Mouse (Mus musculus): ENCODE measurements around the gene Atp2c2. TPM values are rescaled to one million over a fixed set of nuclear protein-coding genes. Genes with fewer than 3 reads are reported as not detected.

Gene Atp2c2
- polyA plus RNA-seq, 1 experiment from 2014 or later, result 6.8 TPM

GRCm38 (mm10) chr8:119669284-119669683, 30.5 kb upstream of the Atp2c2 start:
- Histone ChIP-seq H3K27ac (ENCODE audit: low read length) (peak overlapping the region; percentile 82), H3K4me2 (ENCODE audit: low read depth, low read length) (no peak overlapping the region; the same call in 1 of the 2 replicates), H3K27me3 (replicated peaks; ENCODE audit: control insufficient read depth, insufficient read depth, low read length) (no peaks in the 10 kb centered on the region), H3K9ac (ENCODE audit: low read depth, low read length) (no peak overlapping the region), H3K4me3 (ENCODE audit: low read length) (no peak overlapping the region), H3K4me1 (ENCODE audit: control insufficient read depth, insufficient read depth, low read length) (peaks cover 41% of the 10 kb centered on the region), H3K36me3 (ENCODE audit: control insufficient read depth, insufficient read depth, low read length) (no peaks in the 10 kb centered on the region), H3K9me3 (ENCODE audit: control insufficient read depth, low read length) (no peaks in the 10 kb centered on the region)
- ATAC-seq, result peak; percentile 13; the same call in 1 of the 2 replicates
- WGBS, result 39% methylated on average over 10 of the region's 12 CpGs

GRCm38 (mm10) chr8:119670419-119671091, 29.3 kb upstream of the Atp2c2 start:
- Histone ChIP-seq H3K4me1 (ENCODE audit: control insufficient read depth, insufficient read depth, low read length) (peaks cover 35% of the 10 kb centered on the region), H3K9ac (ENCODE audit: low read depth, low read length) (peak overlapping the region; percentile 57), H3K27ac (ENCODE audit: low read length) (peak overlapping the region; percentile 84), H3K9me3 (ENCODE audit: control insufficient read depth, low read length) (no peaks in the 10 kb centered on the region), H3K4me2 (ENCODE audit: low read depth, low read length) (peak overlapping the region; percentile 48), H3K36me3 (ENCODE audit: control insufficient read depth, insufficient read depth, low read length) (no peaks in the 10 kb centered on the region), H3K4me3 (ENCODE audit: low read length) (peak overlapping the region; percentile 9; the same call in 1 of the 2 replicates), H3K27me3 (replicated peaks; ENCODE audit: control insufficient read depth, insufficient read depth, low read length) (no peaks in the 10 kb centered on the region)
- WGBS, result 24% methylated on average over 16 of the region's 16 CpGs
- ATAC-seq, result peak; percentile 71

- no peaks in the 10 kb centered on the region for H3K9me3 ChIP-seq (ENCODE audit: control insufficient read depth, low read length)
- no peak overlapping the region for H3K9ac ChIP-seq (ENCODE audit: low read depth, low read length)
- ATAC-seq, result no peak
- no peak overlapping the region for H3K4me3 ChIP-seq (ENCODE audit: low read length)
- no peak overlapping the region for H3K27ac ChIP-seq (ENCODE audit: low read length)
- H3K36me3 ChIP-seq (ENCODE audit: control insufficient read depth, insufficient read depth, low read length), result no peaks in the 10 kb centered on the region
- 79% methylated on average over 10 of the region's 11 CpGs for WGBS
- no peak overlapping the region for H3K4me2 ChIP-seq (ENCODE audit: low read depth, low read length)
- peaks cover 15% of the 10 kb centered on the region for H3K4me1 ChIP-seq (ENCODE audit: control insufficient read depth, insufficient read depth, low read length)
- no peaks in the 10 kb centered on the region for H3K27me3 ChIP-seq (replicated peaks; ENCODE audit: control insufficient read depth, insufficient read depth, low read length)
Observed at GRCm38 (mm10) chr8:119673976-119674555, 25.7 kb upstream of the Atp2c2 start.

DNA sequence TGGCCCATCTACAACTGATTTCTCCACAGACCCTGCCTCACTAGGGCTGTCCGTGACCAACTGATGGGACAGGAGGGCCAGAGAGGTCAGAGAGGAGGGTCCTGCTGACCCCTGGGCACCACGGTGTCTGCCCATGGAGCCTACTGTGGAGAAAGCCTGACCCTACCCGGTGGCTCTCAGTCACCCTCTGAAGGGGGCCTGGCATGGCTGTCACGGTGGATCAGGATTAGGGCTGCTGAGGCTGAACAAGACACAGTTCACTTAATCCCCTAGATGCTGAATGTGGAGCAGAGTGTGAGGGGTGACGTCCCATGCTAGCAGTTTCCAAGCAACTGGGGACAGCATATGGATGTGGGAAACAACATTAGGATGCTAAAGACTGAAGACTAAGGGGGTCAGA, 24.4 kb upstream of the Atp2c2 start:
- Histone ChIP-seq H3K9ac (ENCODE audit: low read depth, low read length) (no peak overlapping the region), H3K27me3 (replicated peaks; ENCODE audit: control insufficient read depth, insufficient read depth, low read length) (no peaks in the 10 kb centered on the region), H3K36me3 (ENCODE audit: control insufficient read depth, insufficient read depth, low read length) (no peaks in the 10 kb centered on the region), H3K4me2 (ENCODE audit: low read depth, low read length) (no peak overlapping the region), H3K27ac (ENCODE audit: low read length) (no peak overlapping the region), H3K4me3 (ENCODE audit: low read length) (no peak overlapping the region), H3K9me3 (ENCODE audit: control insufficient read depth, low read length) (no peaks in the 10 kb centered on the region), H3K4me1 (ENCODE audit: control insufficient read depth, insufficient read depth, low read length) (peaks cover 7% of the 10 kb centered on the region)
- WGBS, result 84% methylated on average over 5 of the region's 5 CpGs
- ATAC-seq, result no peak

DNA sequence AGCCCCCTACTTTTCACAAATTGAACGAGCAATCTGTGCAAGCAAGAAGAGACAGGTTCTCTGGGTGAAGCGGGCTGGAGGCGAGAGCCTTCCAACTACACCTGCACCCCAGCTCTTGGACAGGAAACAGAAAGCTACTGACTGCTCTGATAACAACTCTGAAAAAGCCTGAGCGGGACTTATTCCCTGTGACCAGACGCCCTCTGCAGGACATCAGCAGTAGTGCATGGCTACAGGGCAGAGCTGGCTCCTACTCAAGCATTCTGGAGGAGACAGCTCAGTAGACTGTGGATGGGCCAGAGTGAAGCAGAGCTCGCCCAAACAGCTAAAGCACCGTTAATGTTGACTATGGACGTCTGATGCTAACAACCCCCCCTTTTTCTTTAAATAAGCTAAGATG, 23.4 kb upstream of the Atp2c2 start:
- H3K36me3 ChIP-seq (ENCODE audit: control insufficient read depth, insufficient read depth, low read length), result no peaks in the 10 kb centered on the region
- no peak overlapping the region for H3K4me3 ChIP-seq (ENCODE audit: low read length)
- no peaks in the 10 kb centered on the region for H3K9me3 ChIP-seq (ENCODE audit: control insufficient read depth, low read length)
- no peaks in the 10 kb centered on the region for H3K4me1 ChIP-seq (ENCODE audit: control insufficient read depth, insufficient read depth, low read length)
- peak; percentile 58 for ATAC-seq
- H3K4me2 ChIP-seq (ENCODE audit: low read depth, low read length), result no peak overlapping the region
- 12% methylated on average over 8 of the region's 8 CpGs for WGBS
- no peak overlapping the region for H3K27ac ChIP-seq (ENCODE audit: low read length)
- no peaks in the 10 kb centered on the region for H3K27me3 ChIP-seq (replicated peaks; ENCODE audit: control insufficient read depth, insufficient read depth, low read length)
- H3K9ac ChIP-seq (ENCODE audit: low read depth, low read length), result no peak overlapping the region

DNA sequence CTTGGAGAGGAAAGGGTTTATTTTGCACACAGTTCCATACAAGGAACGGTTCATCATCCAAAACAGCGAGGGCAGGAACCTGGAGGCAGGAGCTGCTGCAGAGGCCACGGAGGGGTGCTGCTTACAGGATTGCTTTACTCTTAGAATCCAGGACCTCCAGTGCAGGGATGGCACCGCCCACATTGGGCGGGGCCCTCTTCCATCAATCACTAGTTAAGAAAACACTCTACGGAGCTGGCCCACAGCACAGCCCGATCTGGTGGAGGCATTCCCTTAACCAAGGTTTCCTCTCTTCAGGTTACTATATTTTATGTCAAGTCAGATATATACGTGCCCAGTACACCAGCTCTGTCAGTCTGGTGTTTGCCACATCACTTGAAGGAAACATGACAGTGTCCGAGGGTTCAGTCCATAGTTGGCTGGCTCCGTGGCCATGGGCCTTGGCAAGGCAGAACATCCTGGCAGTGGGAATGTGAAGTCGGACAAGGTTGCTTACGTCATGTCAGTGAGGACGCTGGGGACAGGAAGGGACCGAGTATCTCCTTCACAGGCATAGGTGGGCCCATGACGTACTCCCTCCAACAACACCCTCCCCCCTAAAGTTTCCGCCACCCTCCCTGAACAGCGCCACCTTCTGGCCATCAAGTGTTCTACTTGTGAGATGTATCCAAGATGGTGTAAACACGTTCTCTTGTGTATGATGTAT, 21.5 kb upstream of the Atp2c2 start:
- Histone ChIP-seq H3K4me3 (ENCODE audit: low read length) (no peak overlapping the region), H3K9me3 (ENCODE audit: control insufficient read depth, low read length) (no peaks in the 10 kb centered on the region), H3K4me1 (ENCODE audit: control insufficient read depth, insufficient read depth, low read length) (no peaks in the 10 kb centered on the region), H3K4me2 (ENCODE audit: low read depth, low read length) (peak overlapping the region; percentile 1; the same call in 1 of the 2 replicates), H3K27ac (ENCODE audit: low read length) (no peak overlapping the region), H3K9ac (ENCODE audit: low read depth, low read length) (no peak overlapping the region), H3K36me3 (ENCODE audit: control insufficient read depth, insufficient read depth, low read length) (no peaks in the 10 kb centered on the region), H3K27me3 (replicated peaks; ENCODE audit: control insufficient read depth, insufficient read depth, low read length) (no peaks in the 10 kb centered on the region)
- ATAC-seq, result 0 out of 2 replicates have a peak, but pooled peaks have one; percentile 34
- 12% methylated on average over 18 of the region's 18 CpGs for WGBS

DNA sequence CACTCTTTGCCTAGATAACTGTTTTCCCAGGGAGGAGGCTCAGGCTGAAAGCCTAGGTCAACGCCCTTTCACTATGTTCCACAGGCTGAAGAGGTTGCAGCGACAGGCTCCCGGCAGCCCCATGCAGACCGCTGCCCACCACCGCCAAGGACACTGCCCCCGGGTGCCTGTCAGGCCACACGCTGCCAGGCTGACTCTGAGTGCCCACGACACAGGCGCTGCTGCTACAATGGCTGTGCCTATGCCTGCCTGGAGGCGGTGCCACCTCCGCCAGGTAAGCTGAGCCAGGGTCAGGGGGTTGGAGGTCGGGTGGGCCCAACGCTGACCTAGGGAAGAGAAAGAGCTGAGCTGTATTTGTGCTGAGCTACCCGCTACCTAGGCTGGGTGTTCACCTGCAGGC, 20.6 kb upstream of the Atp2c2 start:
- Histone ChIP-seq H3K9ac (ENCODE audit: low read depth, low read length) (no peak overlapping the region), H3K4me3 (ENCODE audit: low read length) (no peak overlapping the region), H3K4me1 (ENCODE audit: control insufficient read depth, insufficient read depth, low read length) (no peaks in the 10 kb centered on the region), H3K9me3 (ENCODE audit: control insufficient read depth, low read length) (no peaks in the 10 kb centered on the region), H3K4me2 (ENCODE audit: low read depth, low read length) (no peak overlapping the region), H3K27ac (ENCODE audit: low read length) (no peak overlapping the region), H3K27me3 (replicated peaks; ENCODE audit: control insufficient read depth, insufficient read depth, low read length) (no peaks in the 10 kb centered on the region), H3K36me3 (ENCODE audit: control insufficient read depth, insufficient read depth, low read length) (no peaks in the 10 kb centered on the region)
- 75% methylated on average over 14 of the region's 14 CpGs for WGBS
- no peak for ATAC-seq

DNA sequence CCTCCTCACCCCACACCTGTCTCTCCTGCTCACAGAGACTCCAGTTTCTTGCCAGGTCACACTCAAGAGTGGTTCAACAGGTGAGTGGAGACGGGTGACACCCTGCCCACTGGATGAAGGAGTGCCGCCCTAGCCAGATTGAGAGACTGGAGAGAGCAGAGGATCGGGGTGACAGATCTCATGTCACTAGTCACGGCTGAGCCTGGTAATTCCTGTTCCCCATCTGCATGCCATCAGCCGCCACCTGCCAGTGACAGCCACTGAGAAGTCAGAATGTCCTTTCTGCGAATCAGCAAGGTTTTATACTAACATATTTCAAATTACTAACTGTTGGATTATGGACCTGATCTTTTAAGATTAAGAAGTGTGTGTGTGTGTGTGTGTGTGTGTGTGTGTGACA, 9.2 kb upstream of the Atp2c2 start:
- Histone ChIP-seq H3K27me3 (replicated peaks; ENCODE audit: control insufficient read depth, insufficient read depth, low read length) (no peaks in the 10 kb centered on the region), H3K36me3 (ENCODE audit: control insufficient read depth, insufficient read depth, low read length) (no peaks in the 10 kb centered on the region), H3K4me2 (ENCODE audit: low read depth, low read length) (no peak overlapping the region), H3K9me3 (ENCODE audit: control insufficient read depth, low read length) (no peaks in the 10 kb centered on the region), H3K27ac (ENCODE audit: low read length) (no peak overlapping the region), H3K4me1 (ENCODE audit: control insufficient read depth, insufficient read depth, low read length) (no peaks in the 10 kb centered on the region), H3K9ac (ENCODE audit: low read depth, low read length) (no peak overlapping the region), H3K4me3 (ENCODE audit: low read length) (no peak overlapping the region)
- 66% methylated on average over 6 of the region's 6 CpGs for WGBS
- no peak for ATAC-seq

DNA sequence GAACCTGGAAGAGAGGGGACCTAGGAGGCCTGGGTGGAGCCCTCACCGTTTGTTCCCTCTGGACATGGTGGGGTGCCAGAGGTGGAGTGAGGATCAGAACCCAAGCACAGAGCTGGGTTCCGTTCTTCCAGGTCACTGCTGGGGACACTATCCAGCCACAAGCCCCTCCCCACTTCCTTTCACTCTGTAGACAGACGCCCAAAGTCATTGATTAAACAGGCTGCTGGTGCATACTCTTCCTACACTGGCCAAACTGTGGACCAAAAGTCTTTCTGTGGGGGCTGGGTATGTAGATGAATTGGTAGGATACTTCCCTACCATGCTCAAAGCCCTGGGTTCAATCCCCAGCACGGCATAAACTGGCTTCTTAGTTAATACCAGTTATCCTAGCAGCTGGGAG, 7.8 kb upstream of the Atp2c2 start:
- Histone ChIP-seq H3K4me3 (ENCODE audit: low read length) (no peak overlapping the region), H3K27ac (ENCODE audit: low read length) (no peak overlapping the region), H3K9me3 (ENCODE audit: control insufficient read depth, low read length) (no peaks in the 10 kb centered on the region), H3K4me1 (ENCODE audit: control insufficient read depth, insufficient read depth, low read length) (no peaks in the 10 kb centered on the region), H3K36me3 (ENCODE audit: control insufficient read depth, insufficient read depth, low read length) (no peaks in the 10 kb centered on the region), H3K27me3 (replicated peaks; ENCODE audit: control insufficient read depth, insufficient read depth, low read length) (no peaks in the 10 kb centered on the region), H3K9ac (ENCODE audit: low read depth, low read length) (no peak overlapping the region), H3K4me2 (ENCODE audit: low read depth, low read length) (no peak overlapping the region)
- no peak for ATAC-seq
- WGBS, result 62% methylated on average over 4 of the region's 4 CpGs
